Mouse (Mus musculus): ENCODE results near the gene Atp13a1. TPM values are rescaled to one million over a fixed set of nuclear protein-coding genes. Genes with fewer than 3 reads are reported as not detected.

Gene Atp13a1
- total RNA-seq, 2 experiments from 2014 or later: 8.4 to 9.4 TPM

GRCm38 (mm10) chr8:69799261-69799660 is 8.3 kb downstream of the Atp13a1 start:
- DNase-seq (ENCODE audit: low spot score): no peak

- DNase-seq (ENCODE audit: low spot score): no peak
Observed at GRCm38 (mm10) chr8:69799946-69800345, 9.0 kb downstream of the Atp13a1 start.

GRCm38 (mm10) chr8:69801796-69802195 is 10.8 kb downstream of the Atp13a1 start:
- DNase-seq (ENCODE audit: low spot score): no peak

GRCm38 (mm10) chr8:69802216-69802615 is 11.3 kb downstream of the Atp13a1 start:
- no peak for DNase-seq (ENCODE audit: low spot score)

- no peak for DNase-seq (ENCODE audit: low spot score)
Observed at GRCm38 (mm10) chr8:69803366-69803765, 12.4 kb downstream of the Atp13a1 start.

- no peak for DNase-seq (ENCODE audit: low spot score)
Observed at GRCm38 (mm10) chr8:69804537-69804936, 13.6 kb downstream of the Atp13a1 start.

- no peak for DNase-seq (ENCODE audit: low spot score)
Observed at GRCm38 (mm10) chr8:69805086-69805485, 14.1 kb downstream of the Atp13a1 start.

GRCm38 (mm10) chr8:69805491-69805890 is 14.5 kb downstream of the Atp13a1 start:
- no peak for DNase-seq (ENCODE audit: low spot score)

- no peak for DNase-seq (ENCODE audit: low spot score)
Observed at GRCm38 (mm10) chr8:69807236-69807635, 16.3 kb downstream of the Atp13a1 start.

GRCm38 (mm10) chr8:69808094-69808863 is 17.3 kb downstream of the Atp13a1 start, which contains the start of gene Gmip:
Gmip (plus strand) TSS chr8:69808679.
- DNase-seq (ENCODE audit: low spot score): peak; percentile 73

- DNase-seq (ENCODE audit: low spot score): no peak
Observed at GRCm38 (mm10) chr8:69808864-69809403, 18.0 kb downstream of the Atp13a1 start.

- no peak for DNase-seq (ENCODE audit: low spot score)
Observed at GRCm38 (mm10) chr8:69809820-69810219, 18.9 kb downstream of the Atp13a1 start.

GRCm38 (mm10) chr8:69814881-69815280 is 23.9 kb downstream of the Atp13a1 start:
- DNase-seq (ENCODE audit: low spot score): no peak

GRCm38 (mm10) chr8:69815396-69815795 is 24.4 kb downstream of the Atp13a1 start:
- no peak for DNase-seq (ENCODE audit: low spot score)

- DNase-seq (ENCODE audit: low spot score): no peak
Observed at GRCm38 (mm10) chr8:69820466-69820865, 29.5 kb downstream of the Atp13a1 start.

- DNase-seq (ENCODE audit: low spot score): no peak
Observed at GRCm38 (mm10) chr8:69821971-69822385, 31.0 kb downstream of the Atp13a1 start.

- no peak for DNase-seq (ENCODE audit: low spot score)
Observed at GRCm38 (mm10) chr8:69822386-69823191, 31.6 kb downstream of the Atp13a1 start, which contains the start of gene Lpar2. Lpar2 (plus strand) TSS chr8:69822429.

- DNase-seq (ENCODE audit: low spot score): no peak
Observed at GRCm38 (mm10) chr8:69826371-69826770, 35.4 kb downstream of the Atp13a1 start.

GRCm38 (mm10) chr8:69832298-69832853 is 41.4 kb downstream of the Atp13a1 start, which contains the start of gene Pbx4:
Pbx4 (plus strand) TSS chr8:69832491.
- peak; percentile 57 for DNase-seq (ENCODE audit: low spot score)

- no peak for DNase-seq (ENCODE audit: low spot score)
Observed at GRCm38 (mm10) chr8:69837057-69837682, 46.2 kb downstream of the Atp13a1 start.

Measured in gastrocnemius, adult 18-20 months (tissue).